Mouse (Mus musculus): ENCODE measurements around the gene Tlr3.
A peak's percentile ranks its signal among the peaks of the same experiment; 100 is the strongest.

Gene Tlr3

DNA sequence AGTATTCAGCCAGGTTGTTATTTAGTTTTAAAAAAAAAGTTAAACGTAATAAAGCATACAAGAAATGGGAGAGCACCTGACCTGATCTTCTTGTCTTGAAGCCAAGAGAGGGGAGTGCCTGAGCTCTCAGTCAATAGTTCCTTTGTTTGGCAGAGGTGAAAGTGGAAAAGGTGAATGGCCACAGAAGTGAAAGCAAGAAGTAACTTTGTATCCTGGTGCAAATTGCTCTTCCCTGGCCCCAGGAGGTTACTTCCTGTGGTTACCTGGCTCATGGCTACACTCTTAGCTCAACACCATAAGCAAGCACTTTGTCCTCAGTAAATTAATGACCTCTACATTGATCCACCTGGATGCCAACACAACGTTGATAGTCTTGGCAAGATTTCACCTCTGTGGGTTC, at the start of gene Tlr3:
TSS of gene Tlr3 (minus strand) at position 199 of the 400 bp plus-strand sequence.
- no peak for DNase-seq (ENCODE audit: low spot score in 2 of 2)

DNA sequence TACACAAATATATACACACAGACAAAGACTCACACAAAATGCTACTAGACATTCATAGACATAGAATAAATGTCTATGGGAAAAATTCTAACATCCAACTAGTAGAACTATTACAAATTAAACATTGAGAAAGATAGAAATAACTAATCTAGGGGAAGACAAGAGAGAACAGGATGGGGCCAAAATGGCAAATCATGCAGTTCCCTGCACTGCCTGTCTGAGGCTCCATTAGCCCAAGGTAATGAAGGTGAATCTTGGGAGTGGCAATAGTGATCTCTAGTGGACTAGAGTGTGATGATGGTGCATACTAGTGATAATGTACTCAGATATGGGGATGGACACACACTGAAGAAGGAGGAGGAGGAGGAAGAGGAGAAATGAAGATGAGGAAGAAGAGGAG, 47.0 kb upstream of the Tlr3 start:
- DNase-seq (ENCODE audit: low spot score in 2 of 2) = no peak

DNA sequence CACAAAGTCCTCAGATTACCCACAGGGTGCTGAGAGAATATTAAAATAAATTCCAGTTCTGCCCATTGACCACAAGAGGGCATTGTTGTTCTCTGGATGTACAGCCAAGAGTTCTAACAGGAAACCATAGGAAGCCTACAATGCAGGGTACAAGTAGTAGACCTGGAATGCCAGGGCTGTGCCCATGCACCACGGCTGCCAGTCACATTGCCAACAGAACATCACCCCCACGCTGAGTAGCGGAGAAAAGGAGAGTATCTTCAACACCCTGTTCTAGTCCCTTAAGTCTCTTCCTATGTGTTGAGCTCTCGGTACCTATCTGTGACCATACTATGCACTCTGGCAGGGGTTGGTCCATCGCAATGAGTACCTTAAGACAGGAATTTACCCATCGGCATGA, 43.5 kb upstream of the Tlr3 start:
- peak in 1 of 2 experiments; percentile 65 for DNase-seq (ENCODE audit: low spot score in 2 of 2)

DNA sequence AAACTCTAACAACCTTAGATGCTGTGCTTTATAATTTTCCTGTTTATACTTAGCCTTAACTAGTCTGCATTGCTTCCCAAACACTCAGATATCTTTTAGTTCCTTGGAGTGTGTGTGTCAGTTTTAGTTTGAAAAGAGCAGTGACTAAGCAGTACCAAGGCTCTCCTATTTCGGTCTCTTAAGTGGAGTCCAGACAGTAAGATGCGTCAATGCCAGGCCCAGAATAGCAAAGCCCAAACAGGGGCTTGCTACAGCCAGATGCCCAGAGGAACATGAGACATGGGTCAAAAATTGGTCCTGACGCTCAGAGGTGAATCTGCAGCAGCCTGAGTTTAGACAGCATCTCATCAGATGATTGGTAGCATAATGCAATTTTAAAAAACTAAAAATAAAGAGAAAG, 41.2 kb upstream of the Tlr3 start:
- peak in 1 of 2 experiments; percentile 51 for DNase-seq (ENCODE audit: low spot score in 2 of 2)

DNA sequence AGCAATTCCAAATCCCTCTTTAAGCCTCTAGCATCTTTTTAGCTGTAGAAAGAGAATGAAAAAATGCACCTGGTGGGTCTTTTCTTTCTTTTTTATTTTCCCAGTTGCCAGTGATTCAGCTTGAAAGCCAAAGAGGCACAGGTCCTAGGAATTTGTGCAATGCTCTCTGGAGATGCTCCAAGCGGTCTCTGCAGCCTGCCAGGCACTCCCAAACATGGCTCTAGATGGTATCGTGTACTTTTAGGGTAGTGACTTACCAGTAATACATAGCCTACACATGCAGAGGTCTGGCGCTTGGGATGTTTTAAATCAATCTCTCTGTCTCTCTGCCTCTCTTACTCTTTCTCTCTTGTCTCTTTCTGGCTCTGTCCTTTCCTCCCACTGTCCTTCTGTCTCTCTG, 38.0 kb upstream of the Tlr3 start:
- no peak for DNase-seq (ENCODE audit: low spot score in 2 of 2)

DNA sequence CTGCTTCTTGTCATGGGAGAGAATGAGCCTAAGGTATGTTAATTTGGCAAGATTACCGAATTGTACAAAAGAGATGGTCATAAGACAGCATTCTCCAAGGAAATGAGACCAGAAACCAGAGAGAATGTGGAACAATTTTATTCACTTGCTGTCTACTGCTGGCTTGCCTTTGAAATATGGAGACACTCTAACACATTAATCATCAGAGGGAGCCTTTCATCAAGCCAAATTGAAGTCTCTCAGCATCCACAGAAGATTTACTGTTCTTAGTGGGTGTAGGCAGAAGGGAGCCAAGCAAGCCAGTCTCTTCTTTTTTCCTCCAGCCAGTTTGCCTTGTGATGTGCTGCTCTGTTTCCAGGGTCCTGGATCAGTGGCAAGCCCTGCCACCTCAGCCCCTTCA, 37.4 kb upstream of the Tlr3 start:
- DNase-seq (ENCODE audit: low spot score in 2 of 2) = no peak

DNA sequence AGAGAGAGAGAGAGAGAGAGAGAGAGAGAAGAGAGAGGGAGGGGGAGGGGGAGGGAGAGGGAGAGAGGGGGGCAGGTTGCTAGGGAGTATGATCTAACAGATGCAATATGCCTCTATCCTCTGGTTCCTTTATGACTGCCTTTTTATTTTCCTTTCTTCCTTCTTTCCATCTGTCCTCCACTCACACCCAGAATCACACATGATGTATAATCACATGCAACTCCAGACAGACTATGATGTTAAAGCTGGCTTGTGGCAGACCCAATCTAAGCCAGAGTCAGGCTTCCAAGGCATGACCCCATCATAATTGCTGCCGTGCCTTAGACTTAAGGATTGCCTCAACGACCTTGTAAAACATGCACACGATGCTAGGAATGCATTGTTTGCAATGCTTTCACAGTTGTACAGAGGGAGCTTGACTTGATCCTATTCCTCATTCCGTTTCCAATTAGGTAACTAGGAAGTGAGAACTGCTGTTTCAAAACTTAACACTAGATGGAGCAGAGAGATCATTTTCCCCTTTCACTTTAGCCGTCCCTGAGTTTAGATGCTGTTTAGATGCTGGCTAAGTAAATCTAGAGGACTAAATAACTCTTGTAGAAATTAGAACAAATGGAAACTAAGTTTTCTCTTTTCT, 28.1 kb upstream of the Tlr3 start:
- DNase-seq (ENCODE audit: low spot score in 2 of 2) = no peak

DNA sequence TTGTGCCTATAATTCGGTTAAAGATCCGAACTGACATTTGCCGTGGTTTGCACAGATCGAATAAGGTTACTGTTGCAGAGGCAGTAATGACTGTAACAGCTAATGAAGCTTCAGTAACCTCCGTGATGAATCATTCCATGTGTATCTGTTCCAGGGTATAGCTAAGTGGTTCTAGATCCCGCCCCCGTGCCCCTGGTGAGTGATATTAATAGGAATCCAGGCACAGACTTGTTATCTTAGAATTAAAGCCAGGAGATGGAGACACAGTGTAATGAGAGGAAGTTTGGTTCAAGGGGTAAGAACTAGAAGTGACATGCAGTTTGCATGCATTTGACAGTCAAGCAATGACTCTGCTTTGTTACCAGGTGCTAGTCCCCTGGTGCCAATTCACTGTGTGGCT, 9.3 kb upstream of the Tlr3 start:
- no peak for DNase-seq (ENCODE audit: low spot score in 2 of 2)

DNA sequence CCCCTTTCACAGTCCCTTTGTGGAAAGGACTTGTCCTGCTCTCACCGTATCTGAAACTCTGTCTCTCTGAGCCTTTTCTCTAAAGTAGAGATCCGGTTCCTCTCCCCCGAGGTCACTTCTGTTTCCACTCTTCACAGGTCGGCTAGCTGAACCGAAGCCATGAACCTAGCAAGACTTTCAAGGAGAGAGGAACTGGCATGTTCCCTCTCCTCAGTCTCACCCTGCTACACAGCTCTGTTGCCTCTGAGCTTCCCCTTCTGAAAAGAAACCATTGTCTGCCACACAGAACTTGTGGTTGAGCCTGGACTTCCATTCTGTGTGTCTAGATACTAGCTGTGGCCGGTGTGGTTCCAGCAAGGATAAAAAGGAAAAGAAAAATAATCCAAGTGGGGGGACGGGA, 4.1 kb upstream of the Tlr3 start:
- DNase-seq (ENCODE audit: low spot score in 2 of 2) = no peak

DNA sequence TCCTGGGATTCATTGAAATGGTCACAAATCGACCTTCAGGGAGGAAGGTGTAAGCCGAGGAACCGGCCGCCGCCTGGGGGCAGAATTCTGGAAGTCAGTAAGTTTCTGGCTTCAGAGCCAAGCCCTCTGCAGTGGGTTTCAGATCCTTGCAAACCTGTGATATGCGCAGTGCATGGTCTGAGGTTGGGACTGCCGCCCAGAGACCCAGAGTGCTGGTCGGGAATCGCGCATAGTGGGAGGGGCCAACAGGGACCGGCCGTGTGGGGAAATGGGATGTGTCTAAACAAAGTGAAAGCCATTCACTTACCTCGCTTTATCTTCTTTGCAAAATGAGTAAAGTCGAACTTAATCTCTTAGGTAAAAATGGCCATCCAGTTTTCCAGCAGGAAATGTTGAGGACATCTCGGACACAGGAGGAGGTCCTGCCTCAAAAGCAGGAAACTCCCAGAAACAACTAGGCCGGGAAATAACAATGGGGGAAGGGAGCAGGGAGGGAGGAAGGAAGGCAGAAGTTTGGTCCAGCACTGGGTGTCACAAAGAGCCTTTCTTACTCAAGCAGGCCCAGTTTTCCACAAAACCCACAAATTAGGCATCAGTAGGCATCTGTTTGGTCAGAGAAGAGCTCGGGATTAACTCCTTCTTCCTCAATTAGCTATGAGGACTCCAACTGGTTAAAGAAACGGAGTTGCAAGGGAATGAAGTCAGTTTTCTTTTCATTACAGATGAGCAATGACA, 567 bp downstream of the Tlr3 start:
- DNase-seq (ENCODE audit: low spot score in 2 of 2) = peak in 1 of 2 experiments; percentile 14

DNA sequence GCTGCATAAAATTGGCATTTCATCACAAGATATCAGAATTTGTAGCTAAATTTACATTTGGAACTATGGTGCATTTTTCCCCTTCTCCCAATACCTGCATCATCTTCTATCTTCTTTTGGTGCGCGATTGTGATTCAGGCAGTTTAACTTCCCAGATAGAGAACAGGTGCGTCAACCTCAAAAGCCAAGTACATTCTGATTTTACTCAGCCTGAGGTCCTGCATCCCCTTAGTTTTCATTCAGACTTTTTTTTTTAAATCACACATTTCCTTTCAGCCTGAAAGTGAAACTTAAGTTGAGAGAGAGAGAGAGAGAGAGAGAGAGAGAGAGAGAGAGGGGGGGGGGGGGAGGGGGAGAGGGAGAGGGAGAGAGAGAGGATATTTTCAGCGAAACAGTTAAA, 1.2 kb downstream of the Tlr3 start:
- no peak for DNase-seq (ENCODE audit: low spot score in 2 of 2)

DNA sequence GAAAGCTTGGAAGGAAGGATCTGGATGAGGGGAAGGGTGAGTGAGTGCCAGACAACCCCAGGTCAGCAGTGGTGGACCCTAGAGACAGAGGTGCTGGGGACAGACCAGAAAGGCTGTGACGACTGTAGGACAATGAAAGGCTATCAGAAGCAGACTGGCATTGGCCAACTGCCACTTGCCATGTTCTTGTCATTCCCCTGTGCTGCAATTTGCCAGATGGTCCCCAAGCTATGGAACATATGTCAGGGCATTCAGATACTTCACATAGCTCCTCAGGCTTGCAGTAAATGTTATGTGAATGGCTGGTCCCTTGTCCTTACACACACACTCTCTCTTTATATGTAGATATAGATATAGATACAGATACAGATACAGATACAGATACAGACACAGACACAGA, 27.6 kb downstream of the Tlr3 start:
- no peak for DNase-seq (ENCODE audit: low spot score in 2 of 2)

DNA sequence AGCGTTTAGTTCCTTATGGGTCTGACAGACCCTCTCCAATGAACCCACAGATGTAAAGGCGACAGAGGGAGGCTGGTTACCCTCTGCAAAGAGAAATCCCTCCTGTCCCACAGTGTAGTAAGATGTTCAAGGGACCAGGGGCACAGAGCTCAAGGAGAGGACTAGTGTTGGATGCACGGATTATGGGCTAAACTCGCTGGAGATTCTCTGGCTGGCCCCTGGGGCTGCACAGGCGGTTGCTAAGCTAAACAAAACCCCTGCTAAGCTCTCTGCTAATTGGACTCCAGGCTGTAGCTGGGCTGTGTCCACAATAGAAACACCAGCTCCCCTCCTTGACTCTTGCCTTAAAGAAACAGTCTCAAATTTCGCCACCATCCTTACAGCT, 28.9 kb downstream of the Tlr3 start, which contains the start of gene Fam149a:
TSS of gene Fam149a (minus strand) at position 329 of the 385 bp plus-strand sequence.
- no peak for DNase-seq (ENCODE audit: low spot score in 2 of 2)

DNA sequence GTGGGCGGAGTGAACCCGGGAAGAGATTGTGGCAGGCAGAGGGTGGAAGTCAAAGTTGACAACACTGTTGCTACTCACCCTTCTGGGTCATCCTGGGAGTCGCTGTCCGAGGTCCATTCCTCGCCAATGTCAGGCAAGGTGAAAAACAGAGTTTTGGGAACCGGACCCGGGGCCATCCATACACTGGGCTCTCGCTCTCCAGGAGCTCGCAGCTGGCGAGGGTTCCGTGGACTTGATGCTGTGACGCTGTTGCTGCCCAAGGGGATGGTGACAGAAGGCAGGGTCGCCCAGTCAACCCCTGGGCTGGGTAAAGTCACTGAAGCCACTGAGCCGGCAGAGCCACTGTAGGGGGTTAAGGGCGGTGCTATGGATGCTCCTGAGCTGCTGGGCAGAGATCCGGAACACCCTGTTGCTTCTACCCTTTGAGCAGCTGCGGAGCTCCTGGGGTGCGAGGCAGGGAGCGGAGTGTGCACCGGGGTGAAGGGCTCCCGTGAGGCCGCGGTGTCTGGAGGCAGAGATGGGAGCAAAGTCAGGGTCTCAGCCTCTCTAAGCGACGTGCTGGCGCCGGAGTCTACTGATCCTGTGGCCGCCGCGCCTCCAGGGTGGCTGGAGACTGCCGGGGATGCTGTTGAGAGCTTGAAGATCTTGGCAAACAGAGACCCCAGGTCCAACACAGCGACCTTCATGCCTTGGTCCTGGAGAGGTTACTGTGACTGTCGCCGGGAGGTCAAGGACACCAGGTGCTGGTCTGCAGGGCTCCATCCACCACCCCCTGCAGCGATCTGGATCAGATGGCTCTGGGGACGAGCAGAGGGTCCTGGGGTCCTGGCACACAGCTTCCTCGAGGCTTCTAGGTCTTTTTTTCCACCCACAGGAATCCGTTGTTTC, 29.6 kb downstream of the Tlr3 start:
- no peak for DNase-seq (ENCODE audit: low spot score in 2 of 2)

DNA sequence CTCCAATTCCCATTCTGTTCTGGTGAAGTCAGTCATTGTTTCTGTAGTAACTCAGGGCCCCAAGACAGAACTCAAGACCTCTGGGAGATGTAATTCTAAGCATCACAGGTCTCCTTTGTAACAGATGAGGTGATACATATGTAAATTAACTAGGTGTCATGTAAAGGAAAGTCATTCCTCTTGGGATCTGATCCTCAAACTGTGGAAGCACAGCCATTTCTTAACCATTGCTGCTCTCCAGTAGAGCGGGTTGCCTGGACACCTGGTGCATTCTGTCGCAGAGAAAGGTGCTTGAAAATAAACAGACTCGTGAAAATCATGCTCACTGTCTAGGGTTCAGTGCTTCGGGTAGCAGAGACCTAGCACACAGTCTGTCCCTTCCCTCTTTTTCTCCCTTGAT, 30.3 kb downstream of the Tlr3 start:
- DNase-seq (ENCODE audit: low spot score in 2 of 2) = no peak

DNA sequence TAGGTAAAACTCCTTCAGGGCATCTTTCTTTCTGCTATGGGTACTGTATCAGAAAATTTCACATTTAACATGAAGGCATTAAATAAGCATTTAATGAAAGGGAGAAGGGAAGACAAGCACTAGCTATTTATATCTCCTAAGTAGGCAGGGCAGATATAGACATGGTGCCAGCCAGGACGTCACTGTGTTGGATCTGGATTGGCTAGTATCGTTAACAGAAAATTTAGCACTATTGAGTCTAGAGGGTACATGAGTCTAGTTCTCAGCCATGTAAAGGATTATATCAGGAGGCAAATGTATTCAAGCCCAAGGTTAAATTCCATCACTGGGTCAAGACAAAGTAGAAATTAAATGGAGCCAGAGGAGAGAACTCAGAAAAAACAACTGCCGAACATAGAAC, 36.8 kb downstream of the Tlr3 start:
- DNase-seq (ENCODE audit: low spot score in 2 of 2) = no peak

DNA sequence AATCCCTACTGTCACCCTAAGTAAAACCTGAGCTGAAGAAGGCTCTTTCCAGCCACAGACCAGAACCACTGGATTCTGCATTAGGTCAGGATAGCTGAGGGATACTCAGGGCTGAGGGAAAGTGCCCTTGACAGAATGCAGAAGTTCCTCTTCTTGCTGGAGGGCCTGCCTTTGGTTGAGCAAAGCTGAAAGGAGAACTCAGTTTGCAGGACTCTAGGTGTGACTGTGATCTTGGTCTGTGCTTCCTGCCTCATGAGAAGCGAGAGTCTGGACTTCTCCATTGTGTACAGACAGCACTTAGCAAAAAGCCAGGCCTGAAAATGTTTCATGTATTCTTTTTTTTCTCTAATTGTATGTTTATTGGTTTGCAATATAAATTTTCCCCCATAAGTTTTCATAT, 43.7 kb downstream of the Tlr3 start:
- DNase-seq (ENCODE audit: low spot score in 2 of 2) = no peak

DNA sequence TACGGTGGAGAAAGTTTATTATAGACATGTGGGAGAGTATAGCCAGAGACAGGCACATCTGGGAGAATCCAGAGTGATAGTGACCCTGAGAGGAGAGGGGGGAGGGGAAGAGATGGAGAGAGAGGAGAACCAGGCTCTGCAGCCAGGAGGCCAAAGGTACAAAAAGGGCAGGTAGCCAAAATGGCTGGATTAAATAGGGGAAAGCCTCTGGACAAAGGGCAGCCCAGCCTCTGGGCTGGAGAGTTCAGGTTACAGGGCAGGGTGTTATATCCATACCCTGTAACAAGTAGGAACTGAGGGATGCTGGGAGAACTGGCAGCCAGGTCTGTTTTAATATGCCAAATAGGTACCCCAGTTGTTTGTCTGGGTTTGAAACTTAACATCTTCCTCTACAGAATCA, 47.7 kb downstream of the Tlr3 start:
- no peak for DNase-seq (ENCODE audit: low spot score in 2 of 2)

DNA sequence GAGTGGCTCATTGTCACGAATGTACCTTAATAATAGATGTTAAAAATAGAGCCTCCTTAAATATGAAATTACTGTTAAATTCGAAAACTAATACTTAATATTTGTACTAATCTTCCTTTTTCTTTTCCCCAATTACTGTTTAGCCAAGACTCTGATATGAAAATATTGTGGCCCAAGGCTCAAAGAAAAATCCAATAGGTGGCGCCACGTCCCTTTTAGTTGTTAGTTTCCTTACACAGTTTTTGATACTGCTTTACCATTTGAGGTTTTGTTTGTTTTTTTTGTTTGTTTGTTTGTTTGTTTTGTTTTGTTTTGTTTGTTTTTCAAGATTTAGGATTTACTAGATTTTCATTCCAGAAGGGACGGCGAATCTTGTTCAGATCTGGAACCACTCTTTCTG, 48.6 kb downstream of the Tlr3 start:
- no peak for DNase-seq (ENCODE audit: low spot score in 2 of 2)

DNA sequence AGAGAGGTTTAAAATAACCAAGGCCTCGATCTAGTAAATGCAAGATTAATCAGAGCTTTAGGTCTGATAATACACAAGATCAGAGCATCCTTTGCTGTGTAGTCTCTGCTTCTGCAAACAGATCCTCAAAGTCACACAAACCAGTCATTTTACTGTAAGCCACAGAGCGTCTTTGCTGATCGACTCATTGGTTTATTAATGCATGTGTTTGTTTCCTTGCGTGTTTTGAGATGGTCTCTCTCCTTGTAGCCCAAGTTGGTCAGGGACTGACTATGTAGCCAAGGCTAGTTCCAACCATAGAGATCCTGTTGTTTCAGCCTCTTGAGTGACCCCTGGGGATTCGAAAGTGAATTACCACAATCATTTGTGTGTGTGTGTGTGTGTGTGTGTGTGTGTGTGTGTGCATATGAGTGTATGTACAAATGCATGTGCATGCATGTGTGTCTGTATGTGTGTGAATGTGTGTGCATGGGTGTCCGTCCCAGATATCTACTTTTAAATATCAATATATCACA, 51.7 kb downstream of the Tlr3 start:
- no peak for DNase-seq (ENCODE audit: low spot score in 2 of 2)

DNA sequence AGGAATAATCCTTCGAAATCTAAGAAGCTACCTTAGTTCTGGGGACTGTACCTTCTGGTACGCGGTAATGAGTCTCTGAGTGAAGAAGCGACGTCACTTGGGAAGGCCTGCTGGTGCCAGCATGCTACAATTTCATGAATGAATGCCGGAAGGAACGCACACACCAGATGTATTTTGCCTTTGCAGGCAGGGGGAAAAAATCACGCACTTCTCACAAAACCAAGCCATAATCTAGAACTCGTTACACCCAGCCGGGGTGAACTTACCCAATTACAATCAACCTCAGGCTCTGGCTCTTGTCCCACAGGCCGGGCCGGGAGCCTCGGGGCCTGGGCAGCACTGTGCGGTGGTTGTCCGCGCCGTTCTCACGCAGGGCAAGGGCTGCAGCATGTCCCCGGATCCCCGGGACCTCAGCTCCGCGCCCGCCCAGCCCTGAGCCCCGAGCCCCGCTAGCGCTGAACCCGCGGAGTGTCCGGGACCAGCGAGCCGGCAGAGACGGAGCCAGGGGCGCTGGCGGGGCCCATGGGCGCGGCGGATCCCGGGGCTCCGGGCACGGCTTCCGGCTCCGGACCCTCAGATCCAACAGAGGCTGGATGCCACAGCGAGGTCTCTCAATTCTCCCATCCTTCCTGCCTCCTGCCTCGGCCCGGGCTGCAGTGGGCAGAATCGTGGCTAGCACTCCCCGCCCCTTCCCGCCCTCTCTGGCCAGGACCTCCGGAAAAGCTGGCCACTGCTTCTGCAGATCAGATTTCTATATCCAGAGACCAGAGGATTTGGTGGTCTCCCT, 52.6 kb downstream of the Tlr3 start:
- DNase-seq (ENCODE audit: low spot score in 2 of 2) = peak in 1 of 2 experiments; percentile 23

DNA sequence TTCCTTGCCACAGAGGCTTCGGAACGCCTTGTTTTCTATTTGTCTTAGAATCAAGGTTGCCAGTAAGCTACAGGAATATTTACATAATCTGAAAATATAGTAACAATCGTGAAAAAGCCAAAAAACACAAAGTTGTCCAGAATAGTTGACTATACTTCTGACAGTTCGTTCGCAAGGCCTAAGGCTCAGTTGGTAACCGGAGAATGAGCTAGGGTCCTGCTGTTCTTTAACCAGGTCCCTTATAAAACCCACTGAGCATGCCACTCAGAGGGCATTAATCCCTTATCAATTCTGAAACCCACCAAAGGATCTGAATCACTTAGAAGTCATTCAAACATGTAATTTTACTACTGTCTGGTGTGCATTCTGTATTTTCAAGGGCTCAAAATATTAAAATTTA, 55.1 kb downstream of the Tlr3 start:
- no peak for DNase-seq (ENCODE audit: low spot score in 2 of 2)
